Mouse (Mus musculus): ENCODE results near the gene Gm21119.
"Not testable (repeated sequence)": the region's sequence is repeated elsewhere in the genome, so short reads cannot be mapped to it uniquely, and the experiment has no call there.

- not testable (repeated sequence) for TF ChIP-seq CTCF, EP300 (IDR thresholded peaks at IDR 0.05; ENCODE audit: low read depth)
These were observed 48.0 kb upstream of the Gm21119 start for GRCm38 (mm10) chr8:20566753-20567152.

All from liver, embryonic 14.5 days (tissue).